Mouse (Mus musculus) embryonic facial prominence, embryonic 11.5 days (tissue): ENCODE data around the gene Grik1. TPM values are rescaled to one million over a fixed set of nuclear protein-coding genes. Genes with fewer than 3 reads are reported as not detected.

Source experiments
- ATAC-seq: fragments of 200-750 bp; cut with Nextera tagmentation; replicated peaks from 2 replicates; pipeline ENCODE4 v1.8.0; 2017; ENCODE audit warnings: low read depth; ENCODE audit not compliant: insufficient number of reproducible peaks, low FRiP score, low TSS enrichment
- DNase-seq: peaks from one replicate; pipeline ENCODE4 v3.0.0-alpha.2; 2015; ENCODE audit warnings: low spot score
- H3K27ac ChIP-seq: fragments of 300-500 bp; sonication (generic); replicated peaks from 2 replicates; pipeline ENCODE4 v1.5.1; 2014; ENCODE audit warnings: mild to moderate bottlenecking, low read depth, low read length, control low read depth
- H3K27me3 ChIP-seq: fragments of 300-500 bp; sonication (generic); 2 replicates; pipeline ENCODE4 v1.6.1; 2014; ENCODE audit warnings: mild to moderate bottlenecking, low read length, moderate library complexity, mixed read lengths; ENCODE audit not compliant: control insufficient read depth, insufficient read depth
- H3K36me3 ChIP-seq: fragments of 300-500 bp; sonication (generic); replicated peaks from 2 replicates; pipeline ENCODE4 v1.6.1; 2014; ENCODE audit warnings: low read depth, mild to moderate bottlenecking, low read length, moderate library complexity, mixed read lengths; ENCODE audit not compliant: control insufficient read depth, insufficient read depth
- H3K4me1 ChIP-seq: fragments of 300-500 bp; sonication (generic); 2 replicates; pipeline ENCODE4 v1.6.1; 2014; ENCODE audit warnings: low read length, mixed read lengths; ENCODE audit not compliant: control insufficient read depth, insufficient read depth
- H3K4me2 ChIP-seq: fragments of 300-500 bp; sonication (generic); 2 replicates; pipeline ENCODE4 v1.6.1; 2014; ENCODE audit warnings: low read depth, mild to moderate bottlenecking, control low read depth, low read length, moderate library complexity
- H3K4me3 ChIP-seq: fragments of 300-500 bp; sonication (generic); 2 replicates; pipeline ENCODE4 v1.5.1; 2014; ENCODE audit warnings: low read depth, low read length, control low read depth
- H3K9ac ChIP-seq: fragments of 300-500 bp; sonication (generic); replicated peaks from 2 replicates; pipeline ENCODE4 v1.6.1; 2014; ENCODE audit warnings: mild to moderate bottlenecking, control low read depth, low read length
- H3K9me3 ChIP-seq: fragments of 300-500 bp; sonication (generic); replicated peaks from 2 replicates; pipeline ENCODE4 v1.6.1; 2016; ENCODE audit warnings: mild to moderate bottlenecking, low read length, inconsistent platforms, mixed read lengths; ENCODE audit not compliant: control insufficient read depth
- WGBS: fragments of 180-500 bp; shearing (Covaris S2); extraction: QIAGEN DNeasy Blood & Tissue Kit; methylation state at CpG from one replicate; pipeline ENCODE4 v1.1.7; 2014; 5-methylcytosine and 5-hydroxymethylcytosine counted together
- polyA plus RNA-seq: library from polyadenylated mRNA; unstranded; fragments of >200 nt; fragmentation: Nextera tagmentation; extraction: Ambion mirVana; gene quantifications from 2 replicates; pipeline ENCODE4 v1.2.1, GENCODE M21; 2014

Grik1 gene
- polyA plus RNA-seq, 1 experiment from 2014 or later: 2.2 TPM

DNA sequence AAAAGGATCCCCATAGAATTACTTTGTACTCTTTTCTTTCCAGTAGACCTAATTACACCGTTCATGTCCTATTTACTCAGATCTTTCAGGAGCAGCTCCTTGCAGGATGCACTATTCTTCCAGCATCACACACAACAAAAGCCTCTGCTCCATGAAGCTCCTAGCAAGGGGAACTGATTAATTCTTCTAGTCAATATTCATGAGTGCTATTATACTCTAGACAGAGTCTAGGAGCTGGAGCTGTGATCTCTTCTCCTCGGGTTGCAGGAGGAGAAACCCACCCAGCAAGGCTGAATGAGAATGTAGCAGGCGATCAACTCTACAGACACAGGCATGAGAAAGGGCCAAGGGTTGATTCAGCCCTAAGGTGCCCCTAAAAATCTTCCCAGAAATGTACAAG lies 40.2 kb downstream of the Grik1 start:
- Histone ChIP-seq H3K4me3 (no peak overlapping the region), H3K4me1 (no peaks in the 10 kb centered on the region), H3K27ac (no peak overlapping the region), H3K9me3 (no peaks in the 10 kb centered on the region), H3K36me3 (no peaks in the 10 kb centered on the region), H3K9ac (no peak overlapping the region), H3K4me2 (no peak overlapping the region), H3K27me3 (no peaks in the 10 kb centered on the region)
- ATAC-seq (no peak), DNase-seq (no peak)
- WGBS: 68% methylated on average over 3 of the region's 3 CpGs

DNA sequence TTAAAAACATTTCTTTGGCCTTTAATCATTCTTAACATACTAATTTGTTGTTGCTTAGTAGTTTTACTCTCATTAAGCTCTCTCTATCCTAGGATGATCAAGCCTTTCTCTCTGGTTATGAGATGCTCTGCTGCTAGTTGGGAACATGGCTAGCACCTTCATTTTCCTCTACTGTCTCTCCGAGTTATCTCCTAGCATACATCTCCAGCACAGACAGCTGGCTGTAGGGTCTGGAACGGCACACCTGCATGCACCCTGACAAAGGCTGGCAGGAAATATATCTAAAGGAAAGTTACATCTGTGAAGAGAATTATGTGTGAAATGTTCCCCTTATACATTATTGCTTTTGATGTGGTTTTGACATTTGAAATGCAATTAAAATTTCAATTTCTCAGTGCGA lies 42.5 kb downstream of the Grik1 start:
- DNase-seq: no peak
- Histone ChIP-seq H3K4me1 (no peaks in the 10 kb centered on the region), H3K4me3 (no peak overlapping the region), H3K27me3 (no peaks in the 10 kb centered on the region), H3K9ac (no peak overlapping the region), H3K9me3 (no peaks in the 10 kb centered on the region), H3K27ac (no peak overlapping the region), H3K4me2 (no peak overlapping the region), H3K36me3 (no peaks in the 10 kb centered on the region)
- WGBS: 87% methylated on average over 3 of the region's 3 CpGs
- no peak for ATAC-seq

DNA sequence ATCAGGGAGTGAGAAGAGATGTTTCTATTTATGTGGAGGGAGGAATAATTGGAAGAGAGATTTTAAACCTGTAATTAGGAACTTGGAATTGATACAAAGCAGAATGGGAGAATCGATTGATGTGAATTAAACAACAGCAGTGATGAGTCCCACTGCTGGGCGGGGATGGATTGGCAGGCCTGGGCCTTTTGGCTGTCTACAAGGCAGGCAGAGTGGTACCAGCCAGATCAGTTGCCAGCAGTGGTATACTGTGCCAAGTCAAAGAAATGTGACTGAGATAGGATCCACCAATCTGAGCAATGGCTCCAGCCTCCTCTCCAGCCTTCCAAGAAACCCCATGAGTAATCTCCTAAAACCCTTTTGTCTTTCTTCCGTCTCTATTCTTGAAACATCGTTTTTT lies 45.4 kb downstream of the Grik1 start:
- Histone ChIP-seq H3K36me3 (no peaks in the 10 kb centered on the region), H3K27ac (no peak overlapping the region), H3K9me3 (no peaks in the 10 kb centered on the region), H3K4me1 (no peaks in the 10 kb centered on the region), H3K27me3 (no peaks in the 10 kb centered on the region), H3K9ac (no peak overlapping the region), H3K4me3 (no peak overlapping the region), H3K4me2 (no peak overlapping the region)
- ATAC-seq: no peak
- 88% methylated on average over 4 of the region's 4 CpGs for WGBS
- no peak for DNase-seq

DNA sequence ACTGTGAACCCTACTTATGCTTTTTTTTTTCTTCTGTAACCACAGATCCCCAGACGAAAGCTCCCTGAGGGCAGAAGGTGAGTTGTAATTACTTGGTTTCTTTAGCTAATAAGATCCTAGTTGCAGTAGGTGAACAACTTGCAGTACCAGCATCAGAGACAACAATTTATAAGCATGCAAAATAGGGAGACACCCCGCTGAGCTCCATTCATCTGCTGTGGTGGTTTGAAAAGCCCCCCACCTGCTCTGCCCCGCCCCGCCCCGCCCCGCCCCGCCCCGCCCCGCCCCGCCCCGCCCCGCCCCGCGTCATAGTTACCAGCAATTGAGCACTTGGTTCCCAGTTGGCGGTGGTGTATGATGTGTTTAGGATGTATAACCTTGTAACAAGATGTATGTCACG lies 64.4 kb downstream of the Grik1 start:
- no peak for ATAC-seq
- Histone ChIP-seq H3K4me1 (no peaks in the 10 kb centered on the region), H3K4me3 (no peak overlapping the region), H3K4me2 (no peak overlapping the region), H3K27me3 (no peaks in the 10 kb centered on the region), H3K36me3 (no peaks in the 10 kb centered on the region), H3K9me3 (no peaks in the 10 kb centered on the region), H3K27ac (no peak overlapping the region), H3K9ac (no peak overlapping the region)
- DNase-seq: no peak
- 57% methylated on average over 15 of the region's 16 CpGs for WGBS

DNA sequence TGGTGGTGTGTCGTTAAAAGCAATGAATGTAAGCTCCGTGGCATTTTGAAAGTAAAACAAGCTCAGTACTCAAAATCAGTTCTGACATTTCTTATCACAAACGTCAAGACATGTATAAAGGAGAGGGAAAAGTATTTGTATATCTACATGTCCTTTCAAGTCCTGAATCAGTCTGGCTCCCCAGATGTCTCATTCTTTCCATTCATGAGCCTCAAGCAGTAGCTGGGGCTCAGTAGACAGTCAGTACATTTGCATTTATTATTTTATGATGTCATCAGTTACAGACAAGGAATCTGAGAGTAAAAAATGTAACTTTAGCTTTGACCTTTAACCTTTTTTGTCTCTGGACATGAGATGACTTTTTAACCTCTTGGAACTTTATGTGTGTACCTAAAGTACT lies 68.1 kb downstream of the Grik1 start:
- Histone ChIP-seq H3K4me1 (no peaks in the 10 kb centered on the region), H3K9me3 (no peaks in the 10 kb centered on the region), H3K27me3 (no peaks in the 10 kb centered on the region), H3K4me2 (no peak overlapping the region), H3K36me3 (no peaks in the 10 kb centered on the region), H3K4me3 (no peak overlapping the region), H3K9ac (no peak overlapping the region), H3K27ac (no peak overlapping the region)
- ATAC-seq: no peak
- WGBS: 74% methylated on average over 3 of the region's 3 CpGs
- no peak for DNase-seq

DNA sequence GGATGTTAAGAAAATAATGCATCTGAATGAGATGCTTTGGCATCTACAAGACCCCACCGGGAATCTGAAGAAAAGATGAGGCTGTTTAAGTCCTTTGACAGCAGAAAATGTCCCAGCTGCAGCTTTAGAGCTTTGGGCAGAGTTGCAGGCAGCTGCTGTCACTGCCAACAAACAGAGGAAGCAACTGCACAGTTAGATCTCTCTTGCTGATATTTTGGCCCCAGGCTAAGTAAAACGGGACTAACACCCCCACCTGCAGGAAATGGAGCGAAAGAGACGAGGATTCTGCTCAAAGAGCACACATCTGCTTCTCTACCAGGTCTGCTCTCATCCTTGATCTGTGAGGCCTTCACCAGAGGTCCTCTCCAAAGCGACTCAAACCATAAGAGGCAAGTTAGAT lies 77.5 kb downstream of the Grik1 start:
- Histone ChIP-seq H3K27ac (no peak overlapping the region), H3K4me2 (no peak overlapping the region), H3K4me3 (no peak overlapping the region), H3K27me3 (no peaks in the 10 kb centered on the region), H3K36me3 (no peaks in the 10 kb centered on the region), H3K9me3 (no peaks in the 10 kb centered on the region), H3K9ac (no peak overlapping the region), H3K4me1 (no peaks in the 10 kb centered on the region)
- ATAC-seq: no peak
- 49% methylated on average over 5 of the region's 5 CpGs for WGBS
- DNase-seq: no peak

DNA sequence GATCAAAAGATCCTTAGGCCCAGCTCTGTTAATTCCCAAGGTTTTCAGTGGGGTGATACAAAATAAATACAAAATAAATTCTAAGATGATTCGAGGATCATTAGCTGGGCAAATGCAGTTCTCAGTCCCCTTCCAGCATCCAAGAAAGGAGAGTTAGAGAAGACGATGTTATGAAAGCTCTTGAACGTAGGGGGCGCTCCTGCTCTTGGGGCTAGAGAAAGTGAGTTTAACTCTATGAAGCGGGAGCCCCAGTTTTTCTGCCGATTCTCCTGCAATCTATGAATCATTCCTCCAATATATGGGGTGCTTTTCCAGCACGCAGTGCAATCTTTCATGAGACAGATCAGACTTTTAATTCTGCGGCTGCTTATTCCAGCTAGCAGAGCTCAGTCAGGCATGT lies 78.2 kb downstream of the Grik1 start:
- Histone ChIP-seq H3K4me1 (no peaks in the 10 kb centered on the region), H3K36me3 (no peaks in the 10 kb centered on the region), H3K4me2 (no peak overlapping the region), H3K4me3 (no peak overlapping the region), H3K9me3 (no peaks in the 10 kb centered on the region), H3K9ac (no peak overlapping the region), H3K27ac (no peak overlapping the region), H3K27me3 (no peaks in the 10 kb centered on the region)
- ATAC-seq (no peak), DNase-seq (no peak)
- 61% methylated on average over 8 of the region's 8 CpGs for WGBS

- Histone ChIP-seq H3K4me1 (no peaks in the 10 kb centered on the region), H3K36me3 (no peaks in the 10 kb centered on the region), H3K9ac (no peak overlapping the region), H3K27me3 (no peaks in the 10 kb centered on the region), H3K27ac (no peak overlapping the region), H3K4me2 (no peak overlapping the region), H3K4me3 (no peak overlapping the region), H3K9me3 (no peaks in the 10 kb centered on the region)
- 6% methylated on average over 5 of the region's 5 CpGs for WGBS
- DNase-seq: peak; percentile 75
- ATAC-seq: no peak
Measured at GRCm38 (mm10) chr16:88204400-88204799, 85.7 kb downstream of the Grik1 start.

DNA sequence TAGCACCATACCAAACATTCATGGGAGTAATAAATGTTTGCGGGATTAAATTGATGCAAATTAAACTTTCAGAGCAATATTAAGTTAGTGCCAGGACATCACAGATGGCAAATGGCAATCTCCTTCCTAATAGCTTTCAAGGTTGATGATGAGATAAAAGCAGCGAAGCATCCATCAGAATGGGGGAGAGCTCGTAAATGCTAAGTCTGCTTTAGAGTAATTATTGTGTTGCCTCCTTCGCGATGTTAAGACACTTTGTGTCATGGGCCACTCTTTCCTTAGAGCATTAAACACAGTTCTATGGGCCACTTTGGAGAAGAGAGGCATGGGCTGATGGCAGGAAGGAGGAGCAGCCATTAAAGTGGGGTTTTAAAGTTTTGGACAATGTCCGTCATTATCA lies 86.1 kb downstream of the Grik1 start:
- 89% methylated on average over 6 of the region's 6 CpGs for WGBS
- H3K4me3 ChIP-seq: no peak overlapping the region

More for the DNA sequence above, 86.1 kb downstream of the Grik1 start:
- Histone ChIP-seq H3K4me2 (no peak overlapping the region), H3K36me3 (no peaks in the 10 kb centered on the region), H3K9me3 (no peaks in the 10 kb centered on the region), H3K9ac (no peak overlapping the region), H3K4me1 (no peaks in the 10 kb centered on the region), H3K27me3 (no peaks in the 10 kb centered on the region), H3K27ac (no peak overlapping the region)
- no peak for DNase-seq
- no peak for ATAC-seq
